9 mouse cellular contexts compared by ENCODE assay signal in genomic region chr12:113041481-113042439, GRCm38 (mm10). TPM values are rescaled to one million over a fixed set of nuclear protein-coding genes. Genes with fewer than 3 reads are reported as not detected.
A peak's percentile ranks its signal among the peaks of the same experiment; 100 is the strongest.
DNase-seq lines count a peak whose midpoint lies in the region; ATAC-seq and TF ChIP-seq lines count a peak whose summit lies in the region.
"Had no signal": no experiment of that assay in that cellular context is flagged by ENCODE, and none has a peak within 500 bp of the region (broad histone marks: within the 10 kb centered on the region; RNA-seq: fewer than 3 reads in every experiment).

No protein-coding gene starts in this region.

- no peaks in the 10 kb centered on the region for H3K9me3 ChIP-seq in hindbrain, embryonic 15.5 days
- H3K9me3 ChIP-seq in midbrain, embryonic 15.5 days: no peaks in the 10 kb centered on the region
- H3K9me3 ChIP-seq: lung, embryonic 15.5 days had no signal

- intact Hi-C loops in left cerebral cortex, adult 2 months (cut with DNase I): no loop called here

- WGBS in hindbrain, embryonic 15.5 days: 47% methylated on average over 15 of the region's 15 CpGs
- 52% methylated on average over 15 of the region's 15 CpGs for WGBS in midbrain, embryonic 15.5 days

- H3K4me2 ChIP-seq in hindbrain, embryonic 15.5 days: peak overlapping the region; percentile 21
- H3K4me2 ChIP-seq in midbrain, embryonic 15.5 days: peak overlapping the region; percentile 16
- H3K4me2 ChIP-seq: lung, embryonic 15.5 days had no signal

- no peak for TF ChIP-seq CTCF in left cerebral cortex, adult 2 months (IDR thresholded peaks at IDR 0.05)

- H3K4me1 ChIP-seq in hindbrain, embryonic 15.5 days (replicated peaks): peaks cover 32% of the 10 kb centered on the region
- peaks cover 23% of the 10 kb centered on the region for H3K4me1 ChIP-seq in midbrain, embryonic 15.5 days

- no peak overlapping the region for H3K9ac ChIP-seq in hindbrain, embryonic 15.5 days
- no peak overlapping the region for H3K9ac ChIP-seq in midbrain, embryonic 15.5 days
- H3K9ac ChIP-seq: lung, embryonic 15.5 days had no signal

- H3K36me3 ChIP-seq in hindbrain, embryonic 15.5 days: peaks cover 10% of the 10 kb centered on the region; the same call in 1 of the 2 replicates
- 0 out of 2 replicates have a peak, but pooled peaks cover 5% of the 10 kb centered on the region for H3K36me3 ChIP-seq in midbrain, embryonic 15.5 days (replicated peaks)

- ATAC-seq in hindbrain, embryonic 15.5 days (ENCODE audit: low FRiP score, low read depth): peak; percentile 86
- ATAC-seq in midbrain, embryonic 15.5 days (replicated peaks): peak; percentile 90
- no peak for ATAC-seq in erythroid progenitor cell, adult 5-6 weeks (replicated peaks; ENCODE audit: low FRiP score, poor library complexity, severe bottlenecking)

- peak; percentile 19 to 42 for DNase-seq in thymus, postnatal 36 days
- DNase-seq in thymus, adult 18-20 months: no peak
- peak; percentile 48 to 57 for DNase-seq in cerebellum, postnatal 36 days
- peak; percentile 24 to 50 for DNase-seq in left cerebral cortex, adult 2 months (ENCODE audit: extremely low spot score in 1 of 2, low spot score in 2 of 2)

- H3K4me3 ChIP-seq in hindbrain, embryonic 15.5 days: no peak overlapping the region
- H3K4me3 ChIP-seq in left cerebral cortex, adult 2 months: no peak overlapping the region
- no peak overlapping the region for H3K4me3 ChIP-seq in midbrain, embryonic 15.5 days
- H3K4me3 ChIP-seq: lung, embryonic 15.5 days had no signal

- no peaks in the 10 kb centered on the region for H3K27me3 ChIP-seq in hindbrain, embryonic 15.5 days
- H3K27me3 ChIP-seq in midbrain, embryonic 15.5 days (replicated peaks): no peaks in the 10 kb centered on the region
- H3K27me3 ChIP-seq: lung, embryonic 15.5 days had no signal

- peak overlapping the region; percentile 71 for H3K27ac ChIP-seq in hindbrain, embryonic 15.5 days (replicated peaks)
- H3K27ac ChIP-seq in left cerebral cortex, adult 2 months: no peak overlapping the region
- peak overlapping the region; percentile 76 for H3K27ac ChIP-seq in midbrain, embryonic 15.5 days
- H3K27ac ChIP-seq: lung, embryonic 15.5 days had no signal

RNA-seq across cellular contexts. Expression of gene Pacs2, which starts 27.5 kb away (rescaled TPM):
- 30.2 and 32.3 TPM in 2 replicates for polyA plus RNA-seq in hindbrain, embryonic 15.5 days (2015; fragmentation: Nextera tagmentation; extraction: Ambion mirVana)
- total RNA-seq in left cerebral cortex, adult 2 months (2021): 10 to 100 TPM; 62.8 to 68.0 TPM
- 34.6 and 35.1 TPM in 2 replicates for polyA plus RNA-seq in midbrain, embryonic 15.5 days (2015; fragmentation: Nextera tagmentation; extraction: Ambion mirVana)
- 68.3 and 88.3 TPM in 2 replicates for total RNA-seq in erythroid progenitor cell, adult 5-6 weeks (2015; ENCODE audit: low replicate concordance)
- total RNA-seq in erythroid progenitor cell, adult 5-6 weeks (2017; ENCODE audit: low replicate concordance): 44.9 and 45.7 TPM in 2 replicates

RNA-seq across cellular contexts. Expression of gene Tex22, which starts 32.5 kb away (rescaled TPM):
- not detected in 2 replicates for polyA plus RNA-seq in hindbrain, embryonic 15.5 days (2015; fragmentation: Nextera tagmentation; extraction: Ambion mirVana)
- under 1 TPM; 0.42 to 0.45 TPM for total RNA-seq in left cerebral cortex, adult 2 months (2021)
- 0.40 TPM in 1 of 2 replicates, not detected in the other for polyA plus RNA-seq in midbrain, embryonic 15.5 days (2015; fragmentation: Nextera tagmentation; extraction: Ambion mirVana)
- not detected in 2 replicates for total RNA-seq in erythroid progenitor cell, adult 5-6 weeks (2015; ENCODE audit: low replicate concordance)
- not detected in 2 replicates for total RNA-seq in erythroid progenitor cell, adult 5-6 weeks (2017; ENCODE audit: low replicate concordance)
- polyA plus RNA-seq: cortical plate, adult 2 months; lung, embryonic 15.5 days had no signal

RNA-seq across cellular contexts. Expression of gene Brf1, which starts 41.3 kb away (rescaled TPM):
- 49.3 and 51.3 TPM in 2 replicates for polyA plus RNA-seq in hindbrain, embryonic 15.5 days (2015; fragmentation: Nextera tagmentation; extraction: Ambion mirVana)
- 10 to 100 TPM; 45.6 to 46.6 TPM for total RNA-seq in left cerebral cortex, adult 2 months (2021)
- polyA plus RNA-seq in midbrain, embryonic 15.5 days (2015; fragmentation: Nextera tagmentation; extraction: Ambion mirVana): 56.0 and 58.5 TPM in 2 replicates
- total RNA-seq in erythroid progenitor cell, adult 5-6 weeks (2015; ENCODE audit: low replicate concordance): 55.1 and 57.4 TPM in 2 replicates
- total RNA-seq in erythroid progenitor cell, adult 5-6 weeks (2017; ENCODE audit: low replicate concordance): 172 and 200 TPM in 2 replicates

RNA-seq across cellular contexts. Expression of gene Mta1, which starts 56.3 kb away (rescaled TPM):
- 16.3 and 16.6 TPM in 2 replicates for polyA plus RNA-seq in hindbrain, embryonic 15.5 days (2015; fragmentation: Nextera tagmentation; extraction: Ambion mirVana)
- total RNA-seq in left cerebral cortex, adult 2 months (2021): 10 to 100 TPM; 72.9 to 76.5 TPM
- polyA plus RNA-seq in midbrain, embryonic 15.5 days (2015; fragmentation: Nextera tagmentation; extraction: Ambion mirVana): 17.2 and 18.1 TPM in 2 replicates
- 27.2 and 40.4 TPM in 2 replicates for total RNA-seq in erythroid progenitor cell, adult 5-6 weeks (2015; ENCODE audit: low replicate concordance)
- total RNA-seq in erythroid progenitor cell, adult 5-6 weeks (2017; ENCODE audit: low replicate concordance): 17.6 and 21.6 TPM in 2 replicates

Comparison
In these comparisons a context has a peak if more than half of its experiments do, and no peak if none do; other contexts are left out.
1. DNase-seq: peak in thymus, postnatal 36 days (2 of 2), cerebellum, postnatal 36 days (2 of 2) and left cerebral cortex, adult 2 months (2 of 2); none in thymus, adult 18-20 months (0 of 2).